Mouse (Mus musculus) bone marrow, adult 2 months (tissue): ENCODE measurements around the gene Thoc6.

Experiments used
- CTCF ChIP-seq: fragments of 200-500 bp; IDR thresholded peaks from 2 replicates; pipeline ENCODE4 v1.5.1; 2011; ENCODE audit warnings: low read length, control low read depth; ENCODE audit not compliant: control insufficient read depth, insufficient read depth
- POLR2A ChIP-seq: fragments of 200-500 bp; IDR thresholded peaks from 2 replicates; pipeline ENCODE4 v1.6.1; 2011; ENCODE audit warnings: low read depth, mild to moderate bottlenecking, control low read depth, low read length, borderline replicate concordance; ENCODE audit not compliant: control insufficient read depth

DNA sequence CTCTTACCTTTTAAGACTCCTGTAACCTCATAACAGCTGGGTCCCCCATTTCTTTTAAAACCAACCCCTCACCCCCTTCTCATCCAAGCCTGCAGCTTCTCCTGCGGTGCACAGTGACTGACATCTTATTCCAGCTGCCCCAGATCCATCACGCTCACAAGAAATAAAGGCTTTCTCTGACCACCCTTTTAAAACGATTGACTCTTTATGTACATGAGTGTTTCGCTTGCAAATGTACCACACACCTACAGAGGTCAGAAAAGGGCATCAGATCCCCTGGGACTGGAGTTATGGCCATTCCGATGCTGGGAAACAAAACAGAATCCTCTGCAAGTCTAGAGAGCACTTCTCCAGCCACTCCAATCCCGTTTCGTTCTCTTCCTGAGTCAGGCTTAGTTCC lies 45.9 kb downstream of the Thoc6 start:
- TF ChIP-seq CTCF (no peak), POLR2A (no peak)
